Mouse (Mus musculus): ENCODE measurements around the gene Igsf21. TPM values are rescaled to one million over a fixed set of nuclear protein-coding genes. Genes with fewer than 3 reads are reported as not detected.

Gene Igsf21
- polyA plus RNA-seq, 1 experiment from 2014 or later, result 16.5 TPM

GRCm38 (mm10) chr4:140122534-140122933, 124.0 kb downstream of the Igsf21 start:
- H3K4me2 ChIP-seq, result no peak overlapping the region
- H3K4me1 ChIP-seq (ENCODE audit: control insufficient read depth, insufficient read depth, low read length), result no peaks in the 10 kb centered on the region; the same call in 1 of the 2 replicates
- no peaks in the 10 kb centered on the region for H3K36me3 ChIP-seq (ENCODE audit: control insufficient read depth, insufficient read depth, low read length)
- ATAC-seq (ENCODE audit: low FRiP score) (no peak), DNase-seq (ENCODE audit: low spot score, missing footprints) (no peak)
- no peak overlapping the region for H3K9ac ChIP-seq (ENCODE audit: low read length)
- 84% methylated on average over 5 of the region's 5 CpGs for WGBS
- H3K4me3 ChIP-seq (ENCODE audit: low read depth, low read length), result no peak overlapping the region
- H3K9me3 ChIP-seq (ENCODE audit: control insufficient read depth, low read length), result no peaks in the 10 kb centered on the region
- no peaks in the 10 kb centered on the region for H3K27me3 ChIP-seq (ENCODE audit: control insufficient read depth, insufficient read depth, low read length)
- no peak overlapping the region for H3K27ac ChIP-seq (ENCODE audit: low read depth, low read length)

DNA sequence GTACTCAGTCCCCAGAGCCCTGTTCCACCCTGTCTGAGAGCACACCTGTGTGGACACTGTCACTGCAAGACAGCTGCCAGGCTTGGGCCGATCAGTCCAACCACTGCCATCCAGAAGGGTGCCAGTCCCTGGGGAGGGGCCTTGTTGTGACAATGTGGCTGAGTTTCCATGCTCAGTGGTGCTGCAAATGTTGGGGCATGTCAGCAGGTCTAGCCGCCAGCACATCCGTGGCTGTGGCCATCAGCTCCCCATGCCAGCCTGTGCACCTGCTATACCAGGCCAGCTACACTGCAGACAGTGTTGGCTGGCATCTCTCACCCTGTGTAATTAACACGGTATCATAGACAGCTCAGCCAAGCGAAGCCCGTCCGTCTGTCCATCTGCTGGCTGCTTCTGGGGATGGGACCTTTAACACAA, 129.3 kb downstream of the Igsf21 start:
- ATAC-seq (ENCODE audit: low FRiP score), result no peak
- WGBS, result 85% methylated on average over 7 of the region's 7 CpGs
- peak; percentile 73 for DNase-seq (ENCODE audit: low spot score, missing footprints)

GRCm38 (mm10) chr4:140115756-140116155, 130.8 kb downstream of the Igsf21 start:
- no peaks in the 10 kb centered on the region for H3K36me3 ChIP-seq (ENCODE audit: control insufficient read depth, insufficient read depth, low read length)
- peak; percentile 54 for DNase-seq (ENCODE audit: low spot score, missing footprints)
- H3K9ac ChIP-seq (ENCODE audit: low read length), result no peak overlapping the region
- H3K27me3 ChIP-seq (ENCODE audit: control insufficient read depth, insufficient read depth, low read length), result no peaks in the 10 kb centered on the region
- H3K4me3 ChIP-seq (ENCODE audit: low read depth, low read length), result no peak overlapping the region
- H3K4me1 ChIP-seq (ENCODE audit: control insufficient read depth, insufficient read depth, low read length), result no peaks in the 10 kb centered on the region
- no peak for ATAC-seq (ENCODE audit: low FRiP score)
- no peaks in the 10 kb centered on the region for H3K9me3 ChIP-seq (ENCODE audit: control insufficient read depth, low read length)
- no peak overlapping the region for H3K27ac ChIP-seq (ENCODE audit: low read depth, low read length)
- no peak overlapping the region for H3K4me2 ChIP-seq
- WGBS, result 92% methylated on average over 9 of the region's 9 CpGs

More for the DNA sequence above, 129.3 kb downstream of the Igsf21 start:
- no peaks in the 10 kb centered on the region for H3K9me3 ChIP-seq (ENCODE audit: control insufficient read depth, low read length)
- no peak overlapping the region for H3K4me3 ChIP-seq (ENCODE audit: low read depth, low read length)
- no peak overlapping the region for H3K27ac ChIP-seq (ENCODE audit: low read depth, low read length)
- no peak overlapping the region for H3K4me2 ChIP-seq
- H3K36me3 ChIP-seq (ENCODE audit: control insufficient read depth, insufficient read depth, low read length), result no peaks in the 10 kb centered on the region
- H3K27me3 ChIP-seq (ENCODE audit: control insufficient read depth, insufficient read depth, low read length), result no peaks in the 10 kb centered on the region
- no peak overlapping the region for H3K9ac ChIP-seq (ENCODE audit: low read length)
- H3K4me1 ChIP-seq (ENCODE audit: control insufficient read depth, insufficient read depth, low read length), result no peaks in the 10 kb centered on the region

- Histone ChIP-seq H3K27ac (ENCODE audit: low read depth, low read length) (no peak overlapping the region), H3K9me3 (ENCODE audit: control insufficient read depth, low read length) (no peaks in the 10 kb centered on the region), H3K9ac (ENCODE audit: low read length) (no peak overlapping the region), H3K4me1 (ENCODE audit: control insufficient read depth, insufficient read depth, low read length) (no peaks in the 10 kb centered on the region), H3K36me3 (ENCODE audit: control insufficient read depth, insufficient read depth, low read length) (no peaks in the 10 kb centered on the region), H3K4me3 (ENCODE audit: low read depth, low read length) (no peak overlapping the region), H3K4me2 (no peak overlapping the region), H3K27me3 (ENCODE audit: control insufficient read depth, insufficient read depth, low read length) (peaks cover 6% of the 10 kb centered on the region; the same call in 1 of the 2 replicates)
- no peak for ATAC-seq (ENCODE audit: low FRiP score)
- 90% methylated on average over 6 of the region's 6 CpGs for WGBS
- DNase-seq (ENCODE audit: low spot score, missing footprints), result peak; percentile 70
Observed at GRCm38 (mm10) chr4:140115053-140115452, 131.5 kb downstream of the Igsf21 start.

- 84% methylated on average over 18 of the region's 18 CpGs for WGBS
- Histone ChIP-seq H3K27ac (ENCODE audit: low read depth, low read length) (no peak overlapping the region), H3K9ac (ENCODE audit: low read length) (no peak overlapping the region), H3K9me3 (ENCODE audit: control insufficient read depth, low read length) (no peaks in the 10 kb centered on the region), H3K4me1 (ENCODE audit: control insufficient read depth, insufficient read depth, low read length) (peaks cover 8% of the 10 kb centered on the region), H3K36me3 (ENCODE audit: control insufficient read depth, insufficient read depth, low read length) (no peaks in the 10 kb centered on the region), H3K27me3 (ENCODE audit: control insufficient read depth, insufficient read depth, low read length) (peaks cover 17% of the 10 kb centered on the region), H3K4me2 (no peak overlapping the region), H3K4me3 (ENCODE audit: low read depth, low read length) (no peak overlapping the region)
- DNase-seq (ENCODE audit: low spot score, missing footprints), result peak; percentile 73
- ATAC-seq (ENCODE audit: low FRiP score), result no peak
Observed at GRCm38 (mm10) chr4:140113690-140114475, 132.7 kb downstream of the Igsf21 start.

DNA sequence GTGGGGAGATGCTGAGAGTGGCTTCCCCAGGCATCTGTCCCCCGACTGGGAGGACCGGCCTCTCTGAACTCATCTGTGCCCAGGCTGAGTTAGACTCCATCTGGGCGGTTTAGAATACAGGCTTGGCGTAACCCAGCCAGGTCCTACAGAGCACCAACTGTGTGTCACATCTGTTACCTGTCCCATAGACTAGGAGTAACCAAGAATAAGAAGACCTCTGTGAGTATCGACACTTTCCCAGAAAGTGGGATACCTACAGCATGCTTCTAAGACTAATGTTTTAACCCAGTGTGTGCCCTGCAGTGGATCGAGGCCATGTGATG, 137.0 kb downstream of the Igsf21 start:
- H3K4me1 ChIP-seq (ENCODE audit: control insufficient read depth, insufficient read depth, low read length), result peaks cover 21% of the 10 kb centered on the region
- peak overlapping the region; percentile 43; the same call in 1 of the 2 replicates for H3K4me2 ChIP-seq
- no peak for DNase-seq (ENCODE audit: low spot score, missing footprints)
- H3K36me3 ChIP-seq (ENCODE audit: control insufficient read depth, insufficient read depth, low read length), result no peaks in the 10 kb centered on the region
- no peaks in the 10 kb centered on the region for H3K9me3 ChIP-seq (ENCODE audit: control insufficient read depth, low read length)
- no peak for ATAC-seq (ENCODE audit: low FRiP score)
- no peak overlapping the region for H3K27ac ChIP-seq (ENCODE audit: low read depth, low read length)
- peak overlapping the region; percentile 34 for H3K9ac ChIP-seq (ENCODE audit: low read length)
- peak overlapping the region; percentile 11; the same call in 1 of the 2 replicates for H3K4me3 ChIP-seq (ENCODE audit: low read depth, low read length)
- WGBS, result 37% methylated on average over 6 of the region's 6 CpGs
- peaks cover 24% of the 10 kb centered on the region for H3K27me3 ChIP-seq (ENCODE audit: control insufficient read depth, insufficient read depth, low read length)

DNA sequence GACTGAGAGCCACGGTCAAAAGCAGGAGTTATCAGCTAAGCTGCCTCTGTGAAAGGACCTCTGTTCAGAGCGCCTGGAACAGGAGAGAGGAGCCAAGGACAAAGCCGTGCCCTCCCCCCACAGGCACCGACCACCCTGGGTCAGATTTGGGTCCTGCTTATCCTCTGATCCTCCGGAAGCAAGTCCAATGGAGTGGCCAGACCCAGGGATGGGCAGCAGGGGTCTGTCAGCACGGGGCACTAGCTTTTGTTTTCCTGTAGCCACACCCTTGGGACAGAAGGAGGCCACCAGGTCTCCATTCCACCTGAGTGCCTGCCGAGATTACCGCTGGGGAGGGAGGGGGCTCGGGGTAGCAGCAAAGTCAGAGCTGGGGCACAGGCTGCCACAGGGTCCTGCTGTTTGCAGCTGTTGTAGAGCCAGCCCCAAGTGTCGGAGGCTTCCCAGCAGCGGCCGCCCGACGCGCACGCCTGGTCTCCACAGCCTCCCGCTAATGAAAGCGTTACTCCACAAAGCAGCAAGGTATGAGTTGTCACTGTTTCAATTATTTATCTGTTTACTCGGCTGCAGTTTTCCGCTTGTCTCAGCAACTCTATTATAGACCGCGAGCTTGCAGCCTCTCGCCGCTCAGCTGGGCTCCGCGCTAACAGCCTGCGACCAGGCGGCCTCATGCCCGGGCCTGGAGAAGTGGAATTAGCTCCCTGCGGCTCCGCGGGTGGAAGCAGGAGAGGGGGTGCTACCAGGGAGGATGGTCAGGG, 137.5 kb downstream of the Igsf21 start:
- H3K4me2 ChIP-seq, result peak overlapping the region; percentile 43
- ATAC-seq (ENCODE audit: low FRiP score) (peak; percentile 46; the same call in 1 of the 2 replicates), DNase-seq (ENCODE audit: low spot score, missing footprints) (peak; percentile 94)
- H3K9ac ChIP-seq (ENCODE audit: low read length), result peak overlapping the region; percentile 34
- no peaks in the 10 kb centered on the region for H3K36me3 ChIP-seq (ENCODE audit: control insufficient read depth, insufficient read depth, low read length)
- peak overlapping the region; percentile 11 for H3K4me3 ChIP-seq (ENCODE audit: low read depth, low read length)
- H3K27me3 ChIP-seq (ENCODE audit: control insufficient read depth, insufficient read depth, low read length), result peaks cover 24% of the 10 kb centered on the region
- no peaks in the 10 kb centered on the region for H3K9me3 ChIP-seq (ENCODE audit: control insufficient read depth, low read length)
- under 1% methylated on average over 32 of the region's 32 CpGs for WGBS
- H3K27ac ChIP-seq (ENCODE audit: low read depth, low read length), result no peak overlapping the region
- H3K4me1 ChIP-seq (ENCODE audit: control insufficient read depth, insufficient read depth, low read length), result peaks cover 25% of the 10 kb centered on the region

- 80% methylated on average over 12 of the region's 12 CpGs for WGBS
- Histone ChIP-seq H3K4me3 (ENCODE audit: low read depth, low read length) (no peak overlapping the region), H3K9me3 (ENCODE audit: control insufficient read depth, low read length) (no peaks in the 10 kb centered on the region), H3K27me3 (ENCODE audit: control insufficient read depth, insufficient read depth, low read length) (peaks cover 24% of the 10 kb centered on the region), H3K27ac (ENCODE audit: low read depth, low read length) (no peak overlapping the region), H3K9ac (ENCODE audit: low read length) (no peak overlapping the region), H3K4me2 (no peak overlapping the region), H3K36me3 (ENCODE audit: control insufficient read depth, insufficient read depth, low read length) (no peaks in the 10 kb centered on the region), H3K4me1 (ENCODE audit: control insufficient read depth, insufficient read depth, low read length) (peaks cover 32% of the 10 kb centered on the region)
- no peak for DNase-seq (ENCODE audit: low spot score, missing footprints)
- ATAC-seq (ENCODE audit: low FRiP score), result no peak
Observed at GRCm38 (mm10) chr4:140107161-140107560, 139.4 kb downstream of the Igsf21 start.

GRCm38 (mm10) chr4:140104795-140105194, 141.8 kb downstream of the Igsf21 start:
- no peaks in the 10 kb centered on the region for H3K36me3 ChIP-seq (ENCODE audit: control insufficient read depth, insufficient read depth, low read length)
- H3K4me3 ChIP-seq (ENCODE audit: low read depth, low read length), result no peak overlapping the region
- H3K9me3 ChIP-seq (ENCODE audit: control insufficient read depth, low read length), result no peaks in the 10 kb centered on the region
- peaks cover 32% of the 10 kb centered on the region for H3K4me1 ChIP-seq (ENCODE audit: control insufficient read depth, insufficient read depth, low read length)
- no peak for ATAC-seq (ENCODE audit: low FRiP score)
- H3K4me2 ChIP-seq, result no peak overlapping the region
- no peak overlapping the region for H3K9ac ChIP-seq (ENCODE audit: low read length)
- peak; percentile 57 for DNase-seq (ENCODE audit: low spot score, missing footprints)
- peaks cover 16% of the 10 kb centered on the region for H3K27me3 ChIP-seq (ENCODE audit: control insufficient read depth, insufficient read depth, low read length)
- no peak overlapping the region for H3K27ac ChIP-seq (ENCODE audit: low read depth, low read length)
- 22% methylated on average over 6 of the region's 6 CpGs for WGBS

Data from midbrain, embryonic 11.5 days (tissue).